Mouse (Mus musculus): ENCODE measurements around the gene Flt1. TPM values are rescaled to one million over a fixed set of nuclear protein-coding genes. Genes with fewer than 3 reads are reported as not detected.

Gene Flt1
- polyA plus RNA-seq, 1 experiment from 2014 or later: 19.4 TPM

- peaks cover 85% of the 10 kb centered on the region for H3K36me3 ChIP-seq
- H3K27me3 ChIP-seq (replicated peaks): no peaks in the 10 kb centered on the region
- H3K27ac ChIP-seq (replicated peaks): no peak overlapping the region
- WGBS: 73% methylated on average over 11 of the region's 11 CpGs
- ATAC-seq (ENCODE audit: extremely low read depth, insufficient number of reproducible peaks, low FRiP score, low TSS enrichment): no peak
- H3K9me3 ChIP-seq: no peaks in the 10 kb centered on the region
- no peak overlapping the region for H3K9ac ChIP-seq
- no peak overlapping the region for H3K4me3 ChIP-seq
- no peak overlapping the region for H3K4me2 ChIP-seq
- H3K4me1 ChIP-seq: peaks cover 14% of the 10 kb centered on the region; the same call in 1 of the 2 replicates
Measured at GRCm38 (mm10) chr5:147545731-147546241, 180.0 kb downstream of the Flt1 start.

GRCm38 (mm10) chr5:147542291-147542690, 183.5 kb downstream of the Flt1 start:
- no peaks in the 10 kb centered on the region for H3K27me3 ChIP-seq (replicated peaks)
- 73% methylated on average over 6 of the region's 6 CpGs for WGBS
- ATAC-seq (ENCODE audit: extremely low read depth, insufficient number of reproducible peaks, low FRiP score, low TSS enrichment): no peak
- no peak overlapping the region for H3K4me2 ChIP-seq
- H3K36me3 ChIP-seq: peaks cover 86% of the 10 kb centered on the region
- no peaks in the 10 kb centered on the region for H3K4me1 ChIP-seq
- H3K9ac ChIP-seq: no peak overlapping the region
- H3K27ac ChIP-seq (replicated peaks): no peak overlapping the region
- H3K4me3 ChIP-seq: no peak overlapping the region
- no peaks in the 10 kb centered on the region for H3K9me3 ChIP-seq

- no peak overlapping the region for H3K4me2 ChIP-seq
- no peaks in the 10 kb centered on the region for H3K27me3 ChIP-seq (replicated peaks)
- ATAC-seq (ENCODE audit: extremely low read depth, insufficient number of reproducible peaks, low FRiP score, low TSS enrichment): no peak
- WGBS: 89% methylated on average over 4 of the region's 4 CpGs
- H3K4me1 ChIP-seq: no peaks in the 10 kb centered on the region
- H3K9ac ChIP-seq: no peak overlapping the region
- no peak overlapping the region for H3K4me3 ChIP-seq
- no peaks in the 10 kb centered on the region for H3K9me3 ChIP-seq
- peaks cover 86% of the 10 kb centered on the region for H3K36me3 ChIP-seq
- no peak overlapping the region for H3K27ac ChIP-seq (replicated peaks)
Measured at GRCm38 (mm10) chr5:147539815-147540214, 186.0 kb downstream of the Flt1 start.

GRCm38 (mm10) chr5:147539409-147539808, 186.4 kb downstream of the Flt1 start:
- no peak overlapping the region for H3K4me2 ChIP-seq
- H3K4me1 ChIP-seq: no peaks in the 10 kb centered on the region
- peaks cover 88% of the 10 kb centered on the region for H3K36me3 ChIP-seq
- H3K9ac ChIP-seq: no peak overlapping the region
- 92% methylated on average over 4 of the region's 4 CpGs for WGBS
- no peaks in the 10 kb centered on the region for H3K9me3 ChIP-seq
- no peak overlapping the region for H3K27ac ChIP-seq (replicated peaks)
- no peak overlapping the region for H3K4me3 ChIP-seq
- H3K27me3 ChIP-seq (replicated peaks): no peaks in the 10 kb centered on the region
- no peak for ATAC-seq (ENCODE audit: extremely low read depth, insufficient number of reproducible peaks, low FRiP score, low TSS enrichment)

GRCm38 (mm10) chr5:147532031-147532430, 193.8 kb downstream of the Flt1 start:
- no peak overlapping the region for H3K4me2 ChIP-seq
- no peaks in the 10 kb centered on the region for H3K27me3 ChIP-seq (replicated peaks)
- no peaks in the 10 kb centered on the region for H3K9me3 ChIP-seq
- H3K4me3 ChIP-seq: no peak overlapping the region
- H3K36me3 ChIP-seq: peaks cover 64% of the 10 kb centered on the region
- 82% methylated on average over 6 of the region's 6 CpGs for WGBS
- no peak overlapping the region for H3K27ac ChIP-seq (replicated peaks)
- no peak overlapping the region for H3K9ac ChIP-seq
- no peak for ATAC-seq (ENCODE audit: extremely low read depth, insufficient number of reproducible peaks, low FRiP score, low TSS enrichment)
- peaks cover 6% of the 10 kb centered on the region; the same call in 1 of the 2 replicates for H3K4me1 ChIP-seq

GRCm38 (mm10) chr5:147527788-147528187, 198.0 kb downstream of the Flt1 start:
- WGBS: 74% methylated on average over 3 of the region's 3 CpGs
- no peaks in the 10 kb centered on the region for H3K27me3 ChIP-seq (replicated peaks)
- no peak overlapping the region for H3K4me3 ChIP-seq
- no peaks in the 10 kb centered on the region for H3K9me3 ChIP-seq
- no peak overlapping the region for H3K4me2 ChIP-seq
- H3K36me3 ChIP-seq: peaks cover 62% of the 10 kb centered on the region
- no peak overlapping the region for H3K27ac ChIP-seq (replicated peaks)
- ATAC-seq (ENCODE audit: extremely low read depth, insufficient number of reproducible peaks, low FRiP score, low TSS enrichment): no peak
- H3K9ac ChIP-seq: no peak overlapping the region
- peaks cover 6% of the 10 kb centered on the region; the same call in 1 of the 2 replicates for H3K4me1 ChIP-seq

GRCm38 (mm10) chr5:147527006-147527405, 198.8 kb downstream of the Flt1 start:
- peaks cover 6% of the 10 kb centered on the region; the same call in 1 of the 2 replicates for H3K4me1 ChIP-seq
- H3K36me3 ChIP-seq: peaks cover 69% of the 10 kb centered on the region
- H3K9me3 ChIP-seq: no peaks in the 10 kb centered on the region
- ATAC-seq (ENCODE audit: extremely low read depth, insufficient number of reproducible peaks, low FRiP score, low TSS enrichment): no peak
- H3K4me2 ChIP-seq: no peak overlapping the region
- no peak overlapping the region for H3K27ac ChIP-seq (replicated peaks)
- WGBS: 87% methylated on average over 6 of the region's 6 CpGs
- H3K4me3 ChIP-seq: no peak overlapping the region
- H3K9ac ChIP-seq: no peak overlapping the region
- H3K27me3 ChIP-seq (replicated peaks): no peaks in the 10 kb centered on the region

Other genes with a start within 250 kb of the Flt1 start
- gene Pomp, start 134.4 kb upstream of the Flt1 start, polyA plus RNA-seq (2015; fragmentation: Nextera tagmentation; extraction: Ambion mirVana): 303 and 356 TPM in 2 replicates
- gene Slc46a3, start 168.8 kb upstream of the Flt1 start, polyA plus RNA-seq (2015; fragmentation: Nextera tagmentation; extraction: Ambion mirVana): 2.5 and 3.5 TPM in 2 replicates
- 102 and 105 TPM in 2 replicates for gene Mtus2, start 231.3 kb upstream of the Flt1 start, polyA plus RNA-seq (2015; fragmentation: Nextera tagmentation; extraction: Ambion mirVana)

Measured in heart, embryonic 13.5 days (tissue).